Mouse (Mus musculus): Measurements from ENCODE around the gene Ptprj. TPM values are rescaled to one million over a fixed set of nuclear protein-coding genes. Genes with fewer than 3 reads are reported as not detected.

Ptprj gene
- polyA plus RNA-seq (2014; fragmentation: Illumina TruSeq; extraction: RNeasy Lipid Tissue Mini Kit (QIAGEN cat#74804); ENCODE audit: low read depth, low replicate concordance): 59.7 TPM

DNA sequence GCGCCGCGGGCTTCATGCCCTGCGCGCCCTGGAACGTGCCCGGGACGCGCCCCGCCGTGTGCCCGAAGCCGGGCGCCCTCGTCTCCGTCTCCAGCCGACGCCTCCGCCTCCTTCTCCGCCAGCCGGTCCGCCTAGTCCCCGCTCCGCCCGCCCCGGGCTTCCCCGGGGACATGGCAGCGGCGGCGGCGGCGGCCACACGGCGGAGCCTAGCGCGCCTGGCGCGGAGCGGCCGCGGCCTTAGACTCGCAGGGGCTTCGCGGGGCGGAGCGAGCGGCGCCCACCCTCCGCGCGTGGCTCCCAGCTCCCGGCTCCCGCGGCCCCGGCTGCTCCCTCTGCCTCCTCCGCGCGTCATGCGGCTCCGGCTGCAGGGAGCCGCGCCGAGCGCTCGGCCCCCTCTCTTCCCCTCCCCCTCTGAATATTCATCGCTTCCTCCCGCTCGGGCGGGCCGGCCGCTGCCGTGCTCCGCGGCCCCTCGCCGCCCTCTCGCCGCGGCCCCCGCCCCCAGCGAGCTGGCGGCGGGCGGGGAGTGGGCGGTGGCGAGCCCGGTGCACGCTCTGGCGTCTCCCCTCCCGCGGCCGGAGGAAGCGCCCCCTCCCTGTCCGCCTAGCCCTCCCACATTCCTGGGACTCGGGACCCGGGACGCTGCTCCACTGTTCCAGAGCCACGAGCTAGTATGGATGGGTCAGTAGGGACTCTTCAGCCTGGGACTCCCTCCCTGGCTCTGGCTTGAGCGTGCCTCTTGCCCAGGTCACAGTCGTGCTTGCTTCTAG lies at the start of gene Ptprj:
TSS of gene Ptprj (minus strand) at position 412 of the 770 bp plus-strand sequence.

DNA sequence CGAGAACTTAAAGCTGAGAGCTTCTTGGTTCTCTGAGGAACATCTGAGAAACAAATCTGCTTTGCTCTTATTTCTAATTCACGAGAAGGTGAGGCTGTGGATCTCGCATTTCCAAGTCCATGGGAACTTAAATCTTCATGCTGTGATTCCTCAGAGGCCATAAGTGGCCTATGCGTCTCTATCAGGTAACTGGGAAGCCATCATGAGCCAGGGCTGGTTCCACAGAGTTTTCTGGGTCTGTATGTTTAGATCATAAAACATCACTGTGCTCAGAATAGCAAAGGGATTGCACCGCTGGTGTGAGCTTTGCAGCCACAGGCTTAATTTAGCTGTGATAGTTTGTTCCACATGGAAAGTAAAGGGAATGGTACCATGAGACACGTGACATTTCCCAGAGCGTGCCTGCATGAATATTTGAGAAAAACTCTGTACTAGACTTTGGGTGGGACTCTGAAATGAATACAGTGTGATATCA lies 181.8 kb downstream of the Ptprj start, which contains the start of gene Olfr1274-ps:
TSS of gene Olfr1274-ps (plus strand) at position 51 of the 475 bp plus-strand sequence.

Other genes starting within 250 kb of the Ptprj start
- gene Olfr1274-ps, start 182.0 kb downstream of the Ptprj start, polyA plus RNA-seq (2014; fragmentation: Illumina TruSeq; extraction: RNeasy Lipid Tissue Mini Kit (QIAGEN cat#74804); ENCODE audit: low read depth, low replicate concordance): not detected
- gene Nup160, start 96.6 kb upstream of the Ptprj start, polyA plus RNA-seq (2014; fragmentation: Illumina TruSeq; extraction: RNeasy Lipid Tissue Mini Kit (QIAGEN cat#74804); ENCODE audit: low read depth, low replicate concordance): 24.2 TPM
- 145 TPM for gene Fnbp4, start 164.7 kb upstream of the Ptprj start, polyA plus RNA-seq (2014; fragmentation: Illumina TruSeq; extraction: RNeasy Lipid Tissue Mini Kit (QIAGEN cat#74804); ENCODE audit: low read depth, low replicate concordance)
- gene Agbl2, start 202.1 kb upstream of the Ptprj start, polyA plus RNA-seq (2014; fragmentation: Illumina TruSeq; extraction: RNeasy Lipid Tissue Mini Kit (QIAGEN cat#74804); ENCODE audit: low read depth, low replicate concordance): 2.2 TPM

Data from sigmoid colon, adult 10 weeks (tissue).